Mouse (Mus musculus): ENCODE data around the gene Phldb2.

DNA sequence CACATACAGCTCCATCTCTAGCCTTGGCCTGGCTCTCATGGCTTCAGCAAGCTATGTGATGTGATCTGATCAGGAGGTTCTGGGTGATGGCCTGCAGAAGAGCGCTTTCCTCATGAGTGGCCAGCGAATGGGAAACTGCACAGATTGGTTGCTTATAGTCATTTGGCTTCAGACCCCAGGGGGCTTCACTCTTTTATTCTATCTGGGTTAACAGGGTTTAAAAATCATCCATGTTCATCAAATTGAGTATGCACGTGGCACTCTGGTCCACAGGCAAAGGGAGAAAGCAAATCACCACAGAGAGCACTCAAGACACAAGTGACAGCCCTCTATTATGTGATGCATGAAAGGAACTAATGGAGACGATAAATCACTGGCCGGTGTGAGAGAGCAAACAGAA lies 240.1 kb downstream of the Phldb2 start:
- TF ChIP-seq CTCF (IDR thresholded peaks at IDR 0.05; ENCODE audit: control insufficient read depth, insufficient read depth, insufficient read length) (no peak), MYOG (IDR thresholded peaks at IDR 0.05; ENCODE audit: control insufficient read depth, extremely low read depth, insufficient read length) (no peak), USF1 (IDR thresholded peaks at IDR 0.05; ENCODE audit: low read depth) (no peak), MYOD1 (IDR thresholded peaks at IDR 0.05; ENCODE audit: control insufficient read depth, insufficient read length, low read depth) (no peak)
